Mouse (Mus musculus) erythroblast, adult 5-6 weeks (primary cell): ENCODE results near the gene Cog2. TPM values are rescaled to one million over a fixed set of nuclear protein-coding genes. Genes with fewer than 3 reads are reported as not detected.

Experiments used
- ATAC-seq: replicated peaks from 2 replicates; pipeline ENCODE4 v1.8.0; 2016; ENCODE audit warnings: moderate number of reproducible peaks, mild to moderate bottlenecking, moderate TSS enrichment, inconsistent platforms; ENCODE audit not compliant: poor library complexity, low FRiP score, severe bottlenecking
- total RNA-seq, 2 experiments: library from RNA; stranded (forward) in 1 of 2; stranded (reverse) in 1 of 2; fragments of 150-400 nt in 1 of 2; fragments of 200-764, 138-1000 nt in 1 of 2; gene quantifications; 2 replicates each; pipeline versions ENCODE4 v1.2.3 to v1.2.4; 2015 to 2017; ENCODE audit warnings: low replicate concordance in 2 of 2

Cog2 gene
- total RNA-seq, 2 experiments from 2014 or later, result 4.6 to 15.4 TPM

DNA sequence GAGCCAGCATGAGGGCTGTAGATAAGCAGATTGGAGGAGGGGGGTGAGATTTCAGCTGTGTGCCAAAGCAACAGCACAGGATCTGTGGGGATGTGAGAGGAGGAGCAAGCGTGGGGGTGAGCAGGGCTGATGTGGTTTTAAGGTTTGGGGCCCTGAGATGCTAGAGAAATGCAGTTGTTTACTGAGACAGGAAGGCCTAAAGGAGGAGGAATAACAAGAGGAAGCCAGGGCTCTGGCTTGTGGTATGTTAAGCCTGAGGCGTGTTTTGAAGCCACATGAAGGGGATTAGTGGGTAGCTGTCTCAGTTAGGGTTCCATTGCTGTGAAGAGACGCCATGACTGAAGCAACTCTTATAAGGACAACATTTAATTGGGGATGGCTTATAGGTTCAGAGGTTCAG is 11.4 kb upstream of the Cog2 start:
- no peak for ATAC-seq

DNA sequence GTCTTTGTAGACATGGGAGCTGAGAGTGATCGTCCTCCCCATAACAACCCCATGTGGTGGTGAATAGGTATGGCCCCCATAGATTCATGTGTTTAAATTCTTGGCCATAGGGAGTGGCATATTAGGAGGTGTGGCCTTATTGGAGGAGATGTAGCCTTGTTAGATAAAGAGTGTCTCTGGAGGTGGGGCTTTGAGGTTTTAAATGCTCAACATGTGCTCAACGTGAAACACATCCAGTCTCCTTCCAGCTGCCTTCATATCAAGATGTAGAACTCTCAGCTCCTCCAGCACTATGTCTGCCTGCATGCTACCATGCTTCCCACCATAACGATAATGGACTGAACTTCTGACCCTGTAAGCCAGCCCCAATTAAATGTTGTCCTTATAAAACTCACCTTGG is 4.5 kb upstream of the Cog2 start:
- no peak for ATAC-seq

- no peak for ATAC-seq
Measured at GRCm38 (mm10) chr8:124516525-124516924, 4.0 kb upstream of the Cog2 start.

- no peak for ATAC-seq
Measured at GRCm38 (mm10) chr8:124517142-124517541, 3.4 kb upstream of the Cog2 start.

GRCm38 (mm10) chr8:124521946-124522345 is 1.4 kb downstream of the Cog2 start:
- no peak for ATAC-seq

DNA sequence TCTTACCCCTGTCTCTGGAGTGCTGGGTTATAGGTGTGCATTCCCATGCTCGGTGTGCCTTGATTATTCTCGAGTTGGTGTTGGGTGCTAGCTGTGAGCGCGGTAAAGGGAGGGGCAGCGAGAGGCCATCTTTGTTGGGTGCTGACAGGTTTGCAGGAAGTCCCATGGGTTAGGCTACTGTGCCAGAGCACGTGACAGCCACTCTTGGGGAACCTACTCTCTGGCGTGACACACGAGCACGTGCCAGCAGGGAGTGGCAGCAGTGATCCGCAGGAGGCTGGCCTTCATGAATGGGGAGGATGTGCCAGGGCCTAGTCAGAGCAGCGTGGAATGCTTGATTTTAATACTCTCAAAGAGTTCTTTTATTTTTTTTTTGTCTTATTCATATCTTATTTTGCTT is 5.7 kb downstream of the Cog2 start:
- ATAC-seq, result no peak

DNA sequence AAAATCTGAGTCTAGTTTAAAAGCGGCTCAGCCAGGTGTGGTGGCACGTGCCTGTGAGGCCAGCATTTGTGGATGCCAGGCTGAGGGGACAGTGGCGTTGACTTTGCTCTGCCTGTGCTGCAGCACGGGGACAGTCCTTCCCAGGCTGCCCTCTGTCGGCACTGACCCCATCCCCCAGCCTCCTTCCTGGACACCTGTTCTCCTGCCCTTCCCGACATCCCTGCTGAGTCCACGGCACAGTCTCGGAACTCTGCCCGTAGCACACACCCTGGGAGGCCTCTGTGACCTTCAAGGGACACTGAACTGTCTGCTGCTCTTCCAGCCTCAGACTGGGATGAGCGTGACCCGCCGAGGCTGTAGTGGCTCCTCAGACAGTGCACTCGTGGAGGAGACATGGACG is 9.5 kb downstream of the Cog2 start:
- no peak for ATAC-seq

DNA sequence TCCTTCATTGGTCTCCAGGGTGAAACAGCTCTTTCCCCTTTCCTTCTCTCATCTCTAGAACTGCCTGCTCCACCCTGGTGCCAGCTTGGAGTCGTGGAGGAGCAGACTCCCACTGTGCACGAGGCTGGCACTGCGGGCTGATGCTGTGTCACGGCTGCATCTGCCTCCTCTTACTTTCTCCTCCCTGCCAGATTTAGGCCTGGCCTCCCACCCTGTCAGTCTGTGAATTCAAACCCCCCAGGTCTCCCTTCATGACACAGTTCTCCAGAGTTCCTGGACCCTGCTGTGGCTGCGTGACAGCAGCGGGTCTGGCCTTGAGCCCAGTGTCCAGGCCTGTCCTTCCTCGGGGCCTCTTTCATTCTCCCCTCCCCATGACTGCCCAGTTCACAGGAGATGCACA is 10.0 kb downstream of the Cog2 start:
- ATAC-seq, result no peak

- no peak for ATAC-seq
Measured at GRCm38 (mm10) chr8:124530996-124531395, 10.4 kb downstream of the Cog2 start.

DNA sequence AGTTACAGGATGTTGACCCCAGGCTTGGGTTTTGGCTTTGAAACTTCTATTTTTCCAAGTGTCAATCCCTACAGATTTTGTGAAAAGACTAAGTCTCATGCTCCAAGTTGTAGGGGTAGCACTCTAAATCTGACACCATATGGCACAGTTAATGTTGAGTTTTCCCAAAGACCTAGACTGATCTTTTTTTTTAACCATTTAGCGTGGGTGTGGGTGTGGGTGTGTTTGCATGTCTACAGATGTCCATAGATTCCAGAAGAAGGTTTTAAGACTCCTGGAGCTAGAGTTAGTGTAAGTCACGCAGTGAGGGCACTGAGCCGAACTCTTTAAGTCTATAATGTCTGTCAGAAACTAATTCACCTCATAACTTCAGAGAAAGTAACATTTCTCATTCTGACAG is 12.1 kb downstream of the Cog2 start:
- no peak for ATAC-seq

DNA sequence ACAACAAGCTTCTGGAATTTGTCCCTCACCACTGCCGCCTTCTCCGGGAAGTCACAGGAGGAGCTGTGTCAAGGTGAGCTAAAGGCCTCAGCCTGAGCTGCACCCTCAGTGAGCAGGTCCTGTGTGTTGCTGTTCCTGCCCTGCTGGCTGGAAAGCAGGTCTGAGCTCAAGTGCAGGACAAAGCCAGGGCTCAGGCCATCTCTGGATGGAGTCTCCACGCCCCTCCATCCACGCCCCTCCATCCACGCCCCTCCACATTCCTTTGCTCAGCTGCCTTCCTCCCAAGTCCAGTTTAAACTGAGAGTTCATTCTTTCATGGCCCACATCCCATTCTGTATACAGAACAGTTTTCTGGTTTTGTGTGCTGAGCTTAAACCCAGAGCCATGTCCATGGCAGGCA is 14.9 kb downstream of the Cog2 start:
- ATAC-seq, result no peak

DNA sequence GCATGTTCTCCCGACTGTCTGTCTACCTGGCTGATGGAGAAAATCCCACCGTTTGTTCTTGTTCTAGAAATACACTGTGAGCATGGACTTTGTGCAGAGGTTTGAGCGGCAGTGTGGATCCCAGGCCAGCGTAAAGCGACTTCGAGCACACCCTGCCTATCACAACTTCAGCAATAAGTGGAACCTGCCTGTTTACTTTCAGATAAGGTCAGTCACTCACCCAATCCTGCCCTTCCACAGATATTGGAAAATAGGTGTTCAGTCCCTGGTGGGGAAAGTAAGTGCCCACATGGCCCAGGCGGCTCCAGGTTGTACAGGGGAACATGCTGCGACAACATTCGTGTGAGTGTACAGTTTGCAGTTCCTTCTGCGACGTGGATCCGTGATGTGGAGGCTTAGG is 20.3 kb downstream of the Cog2 start:
- ATAC-seq, result no peak

- no peak for ATAC-seq
Measured at GRCm38 (mm10) chr8:124542001-124542400, 21.4 kb downstream of the Cog2 start.

- no peak for ATAC-seq
Measured at GRCm38 (mm10) chr8:124543272-124543671, 22.7 kb downstream of the Cog2 start.

GRCm38 (mm10) chr8:124546371-124546770 is 25.8 kb downstream of the Cog2 start:
- no peak for ATAC-seq

GRCm38 (mm10) chr8:124546815-124547214 is 26.2 kb downstream of the Cog2 start:
- ATAC-seq, result no peak

GRCm38 (mm10) chr8:124547269-124547668 is 26.7 kb downstream of the Cog2 start:
- ATAC-seq, result no peak

- no peak for ATAC-seq
Measured at GRCm38 (mm10) chr8:124548187-124548586, 27.6 kb downstream of the Cog2 start.

- ATAC-seq, result no peak
Measured at GRCm38 (mm10) chr8:124551011-124551661, 30.6 kb downstream of the Cog2 start.

DNA sequence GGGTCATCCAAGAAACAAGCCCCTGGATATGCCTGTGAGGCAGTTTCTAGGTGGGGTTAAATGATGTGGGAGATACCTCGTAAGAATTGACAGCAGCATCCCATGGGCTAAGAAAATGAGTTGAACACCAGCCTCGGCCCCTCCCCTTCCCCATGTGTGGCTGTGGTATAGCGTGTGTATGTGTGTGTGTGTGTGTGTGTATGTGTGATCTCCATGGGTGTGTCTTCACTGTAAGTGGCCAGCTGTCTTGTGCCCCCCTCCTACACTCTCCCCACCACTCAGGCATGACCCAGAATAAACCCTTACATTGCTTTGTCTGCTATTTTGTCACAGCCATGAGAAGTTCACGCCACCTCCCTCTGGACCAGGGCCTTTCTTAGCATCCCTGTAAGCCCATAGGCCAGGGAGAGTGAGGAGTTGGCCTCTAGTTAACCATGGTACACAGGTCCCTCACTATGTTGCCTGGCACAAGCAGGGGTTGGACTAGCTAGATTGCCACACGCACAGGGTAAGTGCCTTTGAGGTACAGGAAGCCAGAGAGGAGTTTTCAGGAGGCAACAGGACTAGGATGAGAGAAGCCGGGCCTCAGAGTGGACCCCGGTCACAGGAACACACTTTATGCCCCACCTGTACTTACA is 34.7 kb downstream of the Cog2 start:
- ATAC-seq, result no peak

DNA sequence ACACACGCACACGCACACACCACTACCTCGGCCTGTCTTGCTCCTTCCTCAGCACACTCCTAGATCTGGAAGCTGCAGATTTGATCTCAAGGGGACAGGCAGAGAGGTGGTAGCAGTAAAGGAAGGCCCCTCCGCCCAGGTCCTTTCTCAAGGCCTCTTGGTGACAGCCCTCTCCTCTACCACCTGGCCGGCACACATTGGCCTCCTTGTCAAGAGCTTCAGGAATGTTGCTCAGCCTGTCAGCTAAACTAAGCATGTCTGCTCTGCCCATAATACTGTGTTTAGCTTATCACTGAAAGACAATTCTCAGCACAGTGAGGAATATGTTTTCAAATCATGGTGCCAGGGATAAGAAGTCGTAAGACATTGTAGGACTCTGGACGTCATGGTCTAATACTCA is 35.6 kb downstream of the Cog2 start:
- no peak for ATAC-seq

GRCm38 (mm10) chr8:124556658-124557057 is 36.1 kb downstream of the Cog2 start:
- no peak for ATAC-seq
